Mouse (Mus musculus) kidney, postnatal 36 days (tissue): ENCODE data around the gene Gm438.
"Not testable (repeated sequence)": the region's sequence is repeated elsewhere in the genome, so short reads cannot be mapped to it uniquely, and the experiment has no call there.

ENCODE experiments used
- DNase-seq, 2 experiments: peaks; one replicate each; pipeline ENCODE4 v3.0.0; 2021 to 2022; ENCODE audit warnings: mixed read lengths in 2 of 2

The Gm438 gene

GRCm38 (mm10) chr4:144786483-144786882 is at the start of gene Gm438:
Gene Gm438, minus strand, starts transcription at chr4:144786583.
- DNase-seq = no peak

- DNase-seq = no peak
Measured at GRCm38 (mm10) chr4:144824706-144825105, 38.3 kb upstream of the Gm438 start.

- no peak for DNase-seq
Measured at GRCm38 (mm10) chr4:144823996-144824395, 37.6 kb upstream of the Gm438 start.

GRCm38 (mm10) chr4:144807135-144807534 is 20.8 kb upstream of the Gm438 start:
- not testable (repeated sequence) for DNase-seq

- no peak for DNase-seq
Measured at GRCm38 (mm10) chr4:144803633-144804032, 17.2 kb upstream of the Gm438 start.

GRCm38 (mm10) chr4:144790141-144790540 is 3.8 kb upstream of the Gm438 start:
- DNase-seq = no peak

- DNase-seq = no peak
Measured at GRCm38 (mm10) chr4:144782476-144783197, 3.7 kb downstream of the Gm438 start.

GRCm38 (mm10) chr4:144765722-144766121 is 20.7 kb downstream of the Gm438 start:
- peak; percentile 41 to 73 for DNase-seq

- no peak for DNase-seq
Measured at GRCm38 (mm10) chr4:144749139-144749538, 37.2 kb downstream of the Gm438 start.
